Mouse (Mus musculus) liver, embryonic 15.5 days (tissue): ENCODE measurements around the gene Pcyt1a. TPM values are rescaled to one million over a fixed set of nuclear protein-coding genes. Genes with fewer than 3 reads are reported as not detected.
A peak's percentile ranks its signal among the peaks of the same experiment; 100 is the strongest.

Source experiments
- ATAC-seq: fragments of 200-750 bp; cut with Nextera tagmentation; 2 replicates; pipeline ENCODE4 v1.8.0; 2017; ENCODE audit warnings: moderate number of reproducible peaks, mild to moderate bottlenecking, moderate library complexity; ENCODE audit not compliant: insufficient read depth
- H3K27ac ChIP-seq: fragments of 300-500 bp; sonication (generic); replicated peaks from 2 replicates; pipeline ENCODE4 v1.5.1; 2015; ENCODE audit warnings: mild to moderate bottlenecking, inconsistent platforms
- H3K27me3 ChIP-seq: fragments of 300-500 bp; sonication (generic); 2 replicates; pipeline ENCODE4 v1.6.1; 2015; ENCODE audit warnings: mild to moderate bottlenecking, inconsistent platforms
- H3K36me3 ChIP-seq: fragments of 300-500 bp; sonication (generic); replicated peaks from 2 replicates; pipeline ENCODE4 v1.6.1; 2015; ENCODE audit warnings: moderate library complexity, mild to moderate bottlenecking, inconsistent platforms
- H3K4me1 ChIP-seq: fragments of 300-500 bp; sonication (generic); replicated peaks from 2 replicates; pipeline ENCODE4 v1.6.1; 2015; ENCODE audit warnings: inconsistent platforms
- H3K4me2 ChIP-seq: fragments of 300-500 bp; sonication (generic); 2 replicates; pipeline ENCODE4 v1.6.1; 2015; ENCODE audit warnings: moderate library complexity, mild to moderate bottlenecking, inconsistent platforms
- H3K4me3 ChIP-seq: fragments of 300-500 bp; sonication (generic); replicated peaks from 2 replicates; pipeline ENCODE4 v1.5.1; 2015; ENCODE audit warnings: mild to moderate bottlenecking, inconsistent platforms
- H3K9ac ChIP-seq: fragments of 300-500 bp; sonication (generic); 2 replicates; pipeline ENCODE4 v1.6.1; 2015; ENCODE audit warnings: moderate library complexity, mild to moderate bottlenecking, inconsistent platforms
- H3K9me3 ChIP-seq: fragments of 300-500 bp; sonication (generic); replicated peaks from 2 replicates; pipeline ENCODE4 v1.6.1; 2016; ENCODE audit warnings: inconsistent platforms
- WGBS: fragments of 180-500 bp; shearing (Covaris S2); methylation state at CpG from one replicate; pipeline ENCODE4 v1.1.7; 2015; ENCODE audit warnings: mixed read lengths; ENCODE audit not compliant: insufficient replicate concordance; 5-methylcytosine and 5-hydroxymethylcytosine counted together
- polyA plus RNA-seq: library from polyadenylated mRNA; unstranded; fragments of >200 nt; fragmentation: Nextera tagmentation; extraction: Ambion mirVana; gene quantifications from 2 replicates; pipeline ENCODE4 v1.2.1, GENCODE M21; 2015

The Pcyt1a gene
- polyA plus RNA-seq, 1 experiment from 2014 or later = 38.3 TPM

DNA sequence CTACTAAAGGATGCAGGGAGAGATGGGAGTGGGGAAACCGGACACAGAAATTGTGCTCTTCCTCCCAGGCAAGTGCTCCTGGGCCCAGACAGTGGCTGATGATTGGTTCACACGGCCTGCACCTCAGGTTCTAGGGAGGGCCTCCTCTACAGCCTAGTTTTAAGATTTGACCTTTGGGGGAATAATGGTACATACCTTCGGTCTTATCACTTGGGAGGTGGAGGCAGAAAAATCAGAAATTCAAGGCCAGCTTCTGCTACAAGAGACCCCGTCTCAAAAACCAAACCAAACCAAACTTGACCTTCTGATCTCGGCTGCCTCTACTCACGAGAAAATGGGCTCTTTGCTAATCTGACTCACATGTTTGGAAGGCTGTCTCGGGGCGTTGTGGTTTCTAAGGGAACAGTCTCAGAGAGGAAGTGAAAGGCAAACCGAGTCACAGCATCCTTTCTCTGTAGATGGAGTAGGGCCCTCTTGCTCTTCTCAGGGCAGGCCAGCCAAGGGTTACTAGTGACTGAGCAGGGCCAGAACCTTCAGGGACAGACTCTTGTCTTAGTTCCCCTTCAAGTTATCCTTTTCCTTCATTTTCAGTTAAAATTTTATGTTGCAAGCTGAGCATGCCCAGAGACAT is 29.3 kb upstream of the Pcyt1a start:
- no peak overlapping the region for H3K27ac ChIP-seq
- no peaks in the 10 kb centered on the region for H3K27me3 ChIP-seq
- no peak overlapping the region for H3K9ac ChIP-seq
- ATAC-seq = no peak
- H3K4me1 ChIP-seq = no peaks in the 10 kb centered on the region
- no peaks in the 10 kb centered on the region for H3K36me3 ChIP-seq
- H3K4me2 ChIP-seq = no peak overlapping the region
- H3K9me3 ChIP-seq = no peaks in the 10 kb centered on the region
- WGBS = 35% methylated on average over 9 of the region's 9 CpGs
- H3K4me3 ChIP-seq = no peak overlapping the region

DNA sequence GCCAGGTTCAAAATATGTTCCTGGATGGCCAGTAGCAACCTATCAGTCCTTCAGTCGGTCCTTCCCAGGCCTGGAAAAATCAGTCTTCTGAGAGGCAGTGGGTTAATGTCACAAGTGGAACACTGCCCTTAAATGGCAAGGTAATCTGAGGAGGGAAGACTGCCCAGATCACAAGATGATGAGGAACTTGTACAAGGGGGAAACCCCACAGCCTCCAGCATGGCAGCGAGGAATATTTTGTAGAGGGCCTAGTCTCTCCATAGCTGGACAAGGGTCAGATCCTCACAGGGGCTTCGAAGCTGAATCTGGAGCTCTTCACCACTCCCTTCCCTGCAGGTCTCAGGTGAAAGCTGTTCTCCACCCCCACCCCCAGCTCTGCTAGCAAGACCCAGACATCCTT is 27.9 kb upstream of the Pcyt1a start:
- no peaks in the 10 kb centered on the region for H3K36me3 ChIP-seq
- no peak overlapping the region for H3K27ac ChIP-seq
- no peaks in the 10 kb centered on the region for H3K4me1 ChIP-seq
- no peak overlapping the region for H3K9ac ChIP-seq
- no peaks in the 10 kb centered on the region for H3K9me3 ChIP-seq
- 71% methylated on average over 3 of the region's 3 CpGs for WGBS
- ATAC-seq = no peak
- no peaks in the 10 kb centered on the region for H3K27me3 ChIP-seq
- H3K4me2 ChIP-seq = no peak overlapping the region
- H3K4me3 ChIP-seq = no peak overlapping the region

DNA sequence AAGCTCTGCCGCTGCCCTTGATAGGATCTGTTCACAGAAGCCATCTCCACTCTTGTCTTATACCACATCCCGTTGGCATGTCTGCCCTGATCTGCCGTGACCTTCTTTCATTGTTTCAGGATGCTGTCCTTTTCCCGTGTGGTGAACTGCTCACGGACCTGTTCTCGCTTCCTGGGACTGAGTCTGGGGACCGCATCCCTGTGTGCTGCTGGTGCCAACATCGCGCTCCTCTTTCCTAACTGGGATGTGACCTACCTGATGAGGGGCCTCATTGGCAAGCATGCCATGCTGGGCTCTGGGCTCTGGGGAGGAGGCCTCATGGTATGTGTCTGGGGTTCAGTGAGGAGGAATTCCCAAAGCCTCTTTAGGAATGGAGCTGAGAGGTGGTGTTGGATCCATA is 25.0 kb upstream of the Pcyt1a start:
- ATAC-seq = no peak
- Histone ChIP-seq H3K9ac (no peak overlapping the region), H3K4me2 (no peak overlapping the region)

DNA sequence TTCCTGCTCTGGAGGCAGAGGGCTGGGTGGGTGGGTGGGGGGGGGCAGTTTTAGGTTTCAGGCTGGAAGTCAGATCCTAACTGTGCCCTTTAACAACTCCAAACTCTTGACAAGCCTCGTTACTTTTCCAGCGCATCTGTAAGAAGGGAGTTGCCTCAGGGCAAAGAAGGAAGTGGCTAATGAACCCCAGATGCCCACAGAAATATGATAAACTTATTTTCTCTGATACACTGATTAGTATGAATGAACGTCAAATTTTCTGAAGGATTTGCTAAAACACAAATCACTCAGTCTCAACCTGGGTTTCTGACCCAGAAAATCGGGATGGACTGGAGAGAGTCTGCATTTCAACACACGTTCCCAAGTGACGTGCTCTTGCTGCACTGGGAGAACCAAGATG is 24.1 kb upstream of the Pcyt1a start:
- 45% methylated on average over 6 of the region's 6 CpGs for WGBS
- Histone ChIP-seq H3K9ac (no peak overlapping the region), H3K36me3 (no peaks in the 10 kb centered on the region), H3K9me3 (no peaks in the 10 kb centered on the region), H3K27me3 (no peaks in the 10 kb centered on the region), H3K4me3 (no peak overlapping the region), H3K4me2 (no peak overlapping the region), H3K27ac (no peak overlapping the region), H3K4me1 (no peaks in the 10 kb centered on the region)
- no peak for ATAC-seq

More for the DNA sequence above, 25.0 kb upstream of the Pcyt1a start:
- no peaks in the 10 kb centered on the region for H3K4me1 ChIP-seq
- no peaks in the 10 kb centered on the region for H3K27me3 ChIP-seq
- H3K9me3 ChIP-seq = no peaks in the 10 kb centered on the region
- whole genome bisulfite sequencing = 80% methylated on average over 9 of the region's 9 CpGs
- H3K4me3 ChIP-seq = no peak overlapping the region
- no peaks in the 10 kb centered on the region for H3K36me3 ChIP-seq
- no peak overlapping the region for H3K27ac ChIP-seq

DNA sequence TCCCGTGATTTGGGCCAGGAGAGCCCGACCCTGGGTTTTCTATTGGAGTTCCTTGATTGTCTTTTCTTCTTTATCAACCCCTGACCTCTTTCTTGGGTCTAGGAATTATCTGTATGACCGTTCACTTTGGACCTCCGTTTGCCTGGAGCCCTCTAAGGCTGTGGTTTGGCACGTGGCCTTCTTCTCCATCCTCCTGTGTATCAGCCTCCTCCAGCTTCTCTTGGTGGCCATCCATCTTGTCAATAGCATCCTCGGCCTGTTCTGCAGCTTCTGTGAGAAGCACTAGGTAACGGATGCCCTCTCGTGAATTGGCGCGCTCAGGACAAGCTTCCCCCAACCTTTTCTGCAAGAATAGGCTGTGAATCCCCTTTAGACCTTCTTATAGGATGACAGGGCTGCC is 23.0 kb upstream of the Pcyt1a start:
- Histone ChIP-seq H3K36me3 (no peaks in the 10 kb centered on the region), H3K9me3 (no peaks in the 10 kb centered on the region), H3K27ac (no peak overlapping the region), H3K9ac (no peak overlapping the region), H3K27me3 (no peaks in the 10 kb centered on the region), H3K4me2 (no peak overlapping the region), H3K4me1 (no peaks in the 10 kb centered on the region), H3K4me3 (no peak overlapping the region)
- 50% methylated on average over 10 of the region's 10 CpGs for WGBS
- ATAC-seq = no peak

DNA sequence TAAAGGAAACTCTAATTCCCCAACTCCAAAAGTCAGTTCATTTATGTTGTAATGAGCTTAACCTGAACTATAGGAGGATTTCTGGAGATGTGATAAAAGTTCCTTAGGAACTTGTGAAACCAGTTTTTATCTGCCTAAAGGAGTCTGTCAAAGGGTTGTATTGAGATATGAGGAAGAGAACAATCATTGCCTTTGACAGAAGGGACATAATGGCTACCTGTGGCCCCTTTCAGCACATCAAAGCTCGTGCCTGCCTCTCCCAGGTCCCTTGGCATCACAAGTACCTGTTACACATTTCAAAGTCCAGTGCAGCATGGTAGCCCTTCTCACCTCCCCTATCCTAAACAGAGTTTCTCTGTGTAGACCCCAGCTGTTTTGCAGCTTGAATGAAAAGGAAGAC is 13.3 kb upstream of the Pcyt1a start:
- Histone ChIP-seq H3K27me3 (no peaks in the 10 kb centered on the region), H3K27ac (no peak overlapping the region), H3K36me3 (no peaks in the 10 kb centered on the region), H3K9me3 (no peaks in the 10 kb centered on the region), H3K9ac (no peak overlapping the region), H3K4me1 (peaks cover 22% of the 10 kb centered on the region), H3K4me2 (no peak overlapping the region), H3K4me3 (no peak overlapping the region)
- no peak for ATAC-seq
- WGBS = 63% methylated on average over 1 of the region's 1 CpGs

DNA sequence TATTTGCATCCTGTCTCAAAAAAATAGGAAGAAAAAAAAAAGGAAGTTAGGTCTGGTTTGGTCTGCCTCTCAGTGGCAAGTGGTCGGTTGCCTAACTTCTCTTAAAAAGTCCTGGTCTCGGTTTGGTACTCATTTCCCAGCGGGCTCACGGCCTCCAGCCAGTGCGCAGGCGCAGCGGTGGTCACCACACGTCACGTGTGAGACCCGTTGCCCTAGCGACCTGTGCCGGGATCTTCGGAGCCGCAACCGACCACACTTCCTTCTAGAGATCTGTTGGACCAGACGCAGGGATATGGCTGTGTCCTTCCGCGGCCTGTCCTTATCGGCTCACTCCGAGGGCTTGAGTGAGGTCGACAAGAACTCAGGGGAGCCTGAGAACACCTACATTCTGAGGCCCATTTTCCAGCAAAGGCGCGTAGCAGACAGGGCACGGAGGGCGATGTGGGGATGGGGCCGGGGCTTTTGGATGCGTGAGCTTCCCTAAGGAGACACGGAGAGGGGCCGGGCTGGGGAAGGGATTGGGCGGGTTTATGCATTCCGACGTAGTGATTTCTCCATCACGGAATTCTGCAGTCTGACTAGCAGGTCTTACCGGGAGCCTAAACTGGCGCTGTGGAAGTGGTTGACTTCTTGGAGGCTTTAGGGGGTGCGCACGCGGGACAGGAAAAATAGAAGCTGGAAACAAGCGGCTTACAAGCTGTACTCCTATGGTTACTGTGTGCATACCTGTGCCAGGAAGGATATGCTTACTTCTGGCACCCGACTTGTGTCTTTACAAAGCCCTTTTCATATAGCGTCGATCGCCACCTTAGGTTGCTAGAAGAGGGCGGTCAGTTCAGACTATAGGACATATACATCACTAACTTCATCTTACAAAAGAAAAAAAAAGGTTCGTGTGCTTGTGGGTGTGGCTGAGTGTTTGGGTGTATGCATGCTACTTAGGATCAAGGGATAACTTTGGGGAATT is 10.9 kb upstream of the Pcyt1a start, which contains the start of gene Tctex1d2:
Gene Tctex1d2, plus strand, starts transcription at position 186 of the 967 bp plus-strand sequence.
- peak; percentile 82 for ATAC-seq
- peak within 1 kb of the TSS; percentile 54 for H3K9ac ChIP-seq
- peak within 1 kb of the TSS; percentile 64 for H3K27ac ChIP-seq
- H3K9me3 ChIP-seq = no peaks in the 10 kb centered on the region
- H3K36me3 ChIP-seq = no peaks in the 10 kb centered on the region
- H3K4me3 ChIP-seq = peak within 1 kb of the TSS; percentile 65
- 4% methylated on average over 45 of the region's 45 CpGs for WGBS
- peaks cover 22% of the 10 kb centered on the region for H3K4me1 ChIP-seq
- peak within 1 kb of the TSS; percentile 89 for H3K4me2 ChIP-seq
- no peaks in the 10 kb centered on the region for H3K27me3 ChIP-seq

DNA sequence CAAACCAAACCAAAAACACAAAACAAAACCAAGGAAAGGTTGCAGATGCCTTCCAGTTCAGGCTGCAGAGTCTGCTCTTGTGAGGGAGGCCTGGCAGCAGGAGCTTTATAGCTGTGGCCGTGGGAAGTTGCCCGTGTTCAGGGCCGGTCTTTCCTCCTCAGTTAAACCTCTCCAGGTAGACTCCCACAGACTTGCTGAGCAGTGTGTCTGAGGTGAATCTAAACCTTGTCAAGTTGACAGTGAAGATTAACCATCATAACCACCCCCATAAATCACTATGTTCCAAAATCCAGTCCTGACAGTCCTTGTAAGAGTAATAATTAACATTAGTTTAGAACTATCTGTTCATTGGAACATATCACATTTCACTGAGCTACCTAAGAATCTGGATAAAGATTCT is 3.2 kb upstream of the Pcyt1a start:
- 76% methylated on average over 3 of the region's 3 CpGs for WGBS
- H3K4me1 ChIP-seq = peaks cover 18% of the 10 kb centered on the region
- no peak overlapping the region for H3K27ac ChIP-seq
- H3K4me2 ChIP-seq = no peak overlapping the region
- H3K36me3 ChIP-seq = no peaks in the 10 kb centered on the region
- ATAC-seq = no peak
- H3K9me3 ChIP-seq = no peaks in the 10 kb centered on the region
- H3K9ac ChIP-seq = no peak overlapping the region
- no peaks in the 10 kb centered on the region for H3K27me3 ChIP-seq
- H3K4me3 ChIP-seq = no peak overlapping the region

DNA sequence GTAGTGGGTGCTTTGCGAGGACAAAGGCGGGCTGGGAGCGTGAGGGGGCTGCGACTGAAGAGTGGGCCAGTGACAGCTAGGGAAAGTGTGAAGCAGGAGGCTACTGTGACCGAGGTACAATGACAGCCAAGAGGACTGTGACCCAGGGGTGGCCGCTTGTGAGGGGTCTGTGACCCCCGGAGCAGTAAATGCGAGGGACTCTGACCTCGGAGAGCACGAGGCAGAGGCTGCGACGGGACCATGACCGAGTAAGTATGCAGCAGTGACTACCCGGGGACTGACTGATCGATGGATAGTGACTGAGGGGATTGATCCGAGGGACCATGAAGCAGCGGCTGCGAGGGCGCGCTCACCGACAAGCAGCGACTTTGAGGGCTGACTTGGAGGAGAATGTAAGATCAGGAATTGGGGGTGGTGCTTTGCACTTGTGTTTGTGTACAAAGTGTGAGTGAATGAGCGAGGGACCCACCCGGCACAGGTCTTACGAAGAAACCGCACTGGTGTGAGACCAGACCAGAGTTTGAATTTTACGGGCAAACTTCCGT is 398 bp downstream of the Pcyt1a start:
- 2% methylated on average over 28 of the region's 28 CpGs for WGBS
- no peaks in the 10 kb centered on the region for H3K9me3 ChIP-seq
- H3K4me3 ChIP-seq = peak overlapping the region; percentile 94
- H3K4me1 ChIP-seq = peaks cover 45% of the 10 kb centered on the region
- H3K27me3 ChIP-seq = no peaks in the 10 kb centered on the region
- H3K9ac ChIP-seq = peak overlapping the region; percentile 99
- H3K27ac ChIP-seq = peak overlapping the region; percentile 95
- ATAC-seq = peak; percentile 70
- peaks cover 7% of the 10 kb centered on the region; the same call in 1 of the 2 replicates for H3K36me3 ChIP-seq
- H3K4me2 ChIP-seq = peak overlapping the region; percentile 78

DNA sequence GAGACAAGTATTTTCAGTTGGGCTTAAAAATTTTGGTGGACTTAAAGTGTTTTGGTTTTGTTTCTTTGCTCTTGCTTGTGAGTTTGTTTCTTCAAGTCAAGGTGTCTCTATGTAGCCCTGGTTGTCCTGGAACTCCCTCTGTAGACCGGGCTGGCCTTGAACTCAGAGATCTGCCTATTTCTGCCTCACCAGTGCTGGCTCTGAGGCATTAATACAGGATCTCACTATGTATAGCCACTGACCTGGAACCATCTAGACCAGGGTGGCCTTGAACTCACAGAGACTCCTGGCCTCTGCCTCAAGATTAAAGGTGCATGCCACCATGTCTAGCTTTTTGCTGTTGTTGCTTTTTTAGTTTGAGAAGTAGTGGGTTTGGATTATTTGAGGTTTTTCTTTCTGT is 1.2 kb downstream of the Pcyt1a start:
- Histone ChIP-seq H3K4me1 (peaks cover 53% of the 10 kb centered on the region), H3K27ac (peak overlapping the region; percentile 95), H3K4me2 (peak overlapping the region; percentile 78), H3K27me3 (no peaks in the 10 kb centered on the region), H3K4me3 (peak overlapping the region; percentile 94), H3K9ac (peak overlapping the region; percentile 99), H3K9me3 (no peaks in the 10 kb centered on the region), H3K36me3 (peaks cover 13% of the 10 kb centered on the region; the same call in 1 of the 2 replicates)
- ATAC-seq = no peak
- 81% methylated on average over 1 of the region's 1 CpGs for WGBS

DNA sequence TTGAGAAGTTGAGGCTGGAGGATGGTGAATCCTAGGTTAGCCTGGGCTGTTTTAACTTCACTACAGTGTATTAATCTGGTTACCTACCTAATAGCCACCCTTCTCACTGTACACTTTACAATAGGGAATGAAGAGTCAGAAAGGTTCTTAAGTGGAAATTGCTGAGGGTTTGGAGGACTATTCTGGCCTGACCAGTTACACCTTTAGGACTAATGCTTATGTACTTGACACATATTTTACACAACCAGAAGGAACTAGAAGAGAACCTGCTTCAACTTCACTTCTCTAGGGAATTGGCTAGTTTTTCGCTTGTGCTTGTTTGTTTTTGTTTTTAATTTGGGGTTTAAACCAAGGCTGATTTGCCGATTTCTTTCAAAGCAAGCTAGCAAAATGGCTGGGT is 2.4 kb downstream of the Pcyt1a start:
- Histone ChIP-seq H3K4me1 (peaks cover 60% of the 10 kb centered on the region), H3K36me3 (peaks cover 18% of the 10 kb centered on the region), H3K27ac (peak overlapping the region; percentile 95), H3K27me3 (no peaks in the 10 kb centered on the region), H3K4me3 (peak overlapping the region; percentile 94; the same call in 1 of the 2 replicates), H3K9ac (no peak overlapping the region), H3K4me2 (peak overlapping the region; percentile 78), H3K9me3 (no peaks in the 10 kb centered on the region)
- ATAC-seq = no peak
- WGBS = 66% methylated on average over 2 of the region's 2 CpGs
